8 mouse cellular contexts compared by ENCODE assay signal in the genomic region with DNA sequence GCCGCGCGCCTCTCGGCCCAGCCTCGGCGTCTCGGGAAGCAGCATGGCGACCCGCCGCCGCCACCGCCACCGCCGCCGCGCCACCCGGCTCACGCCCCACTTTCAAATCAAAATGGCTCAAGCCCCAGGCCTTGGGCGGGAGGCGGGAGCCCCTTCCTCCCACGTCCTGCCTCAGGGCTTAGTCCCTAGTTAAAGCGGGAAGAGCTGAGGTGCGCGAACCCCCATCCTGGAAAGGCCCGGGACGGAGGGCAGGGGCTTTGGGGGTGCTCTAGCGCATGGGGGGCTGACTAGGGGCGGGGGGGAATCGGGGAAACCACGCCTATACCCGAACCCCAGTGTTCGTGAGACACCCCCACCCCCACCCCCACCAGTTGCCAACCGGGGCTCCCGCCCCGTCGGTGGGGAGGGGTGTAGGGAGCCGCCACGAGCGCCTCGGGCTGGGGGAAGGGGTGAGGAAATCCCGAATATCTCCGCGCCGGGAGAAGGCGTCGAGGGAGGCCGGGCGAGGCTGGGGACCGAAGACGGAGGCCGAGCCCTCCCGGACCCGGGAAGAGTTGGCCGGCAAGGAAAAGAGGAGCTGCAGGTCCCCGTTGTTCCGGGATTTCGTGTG. TPM values are rescaled to one million over a fixed set of nuclear protein-coding genes. Genes with fewer than 3 reads are reported as not detected.
DNase-seq lines count a peak whose midpoint lies in the region; ATAC-seq lines count a peak whose summit lies in the region.

No protein-coding gene starts in this region.

- H3K9me3 ChIP-seq in megakaryocyte, embryonic 14.5 days, result no peaks in the 10 kb centered on the region
- no peaks in the 10 kb centered on the region for H3K9me3 ChIP-seq in embryonic facial prominence, embryonic 10.5 days

- peak overlapping the region; percentile 82 for H3K4me3 ChIP-seq in megakaryocyte, embryonic 14.5 days (replicated peaks)
- H3K4me3 ChIP-seq in embryonic facial prominence, embryonic 10.5 days, result peak overlapping the region; percentile 85

- H3K27me3 ChIP-seq in megakaryocyte, embryonic 14.5 days (replicated peaks), result peaks cover 86% of the 10 kb centered on the region
- H3K27me3 ChIP-seq in embryonic facial prominence, embryonic 10.5 days (replicated peaks; ENCODE audit: low read depth, poor library complexity, severe bottlenecking), result no peaks in the 10 kb centered on the region

- under 1% methylated on average over 57 of the region's 57 CpGs for WGBS in embryonic facial prominence, embryonic 10.5 days

- H3K27ac ChIP-seq in embryonic facial prominence, embryonic 10.5 days (replicated peaks), result peak overlapping the region; percentile 99

- H3K36me3 ChIP-seq in megakaryocyte, embryonic 14.5 days (replicated peaks; ENCODE audit: low read length), result no peaks in the 10 kb centered on the region
- peaks cover 19% of the 10 kb centered on the region for H3K36me3 ChIP-seq in embryonic facial prominence, embryonic 10.5 days (replicated peaks)

- H3K4me1 ChIP-seq in megakaryocyte, embryonic 14.5 days, result peaks cover 32% of the 10 kb centered on the region
- H3K4me1 ChIP-seq in embryonic facial prominence, embryonic 10.5 days, result peaks cover 53% of the 10 kb centered on the region

- no peak for ATAC-seq in megakaryocyte, adult 5-6 weeks (ENCODE audit: poor library complexity, severe bottlenecking)

- DNase-seq in embryonic facial prominence, embryonic 10.5 days (ENCODE audit: low spot score), result peak; percentile 74
- peak; percentile 53 for DNase-seq in heart, postnatal 4 days
- DNase-seq in mesoderm, embryonic 11.5 days (ENCODE audit: low read depth, low spot score), result peak; percentile 37
- DNase-seq in yolk sac, embryonic 10.5 days (ENCODE audit: low spot score), result peak; percentile 58
- no peak for DNase-seq in Muller cell, postnatal 12 days (ENCODE audit: inconsistent ontology term)
- no peak for DNase-seq in urinary bladder, postnatal 10 days (ENCODE audit: low spot score)

RNA-seq across cellular contexts. Expression of gene Igf2bp1, which starts 0.8 kb away (rescaled TPM):
- 0.06 TPM in 1 of 2 replicates, not detected in the other for polyA plus RNA-seq in megakaryocyte, embryonic 14.5 days (2012; ENCODE audit: insufficient read depth, low replicate concordance)
- not detected in 2 replicates for total RNA-seq in megakaryocyte, adult 5-6 weeks (2015)
- not detected in 2 replicates for total RNA-seq in megakaryocyte, adult 5-6 weeks (2017)
- polyA plus RNA-seq in embryonic facial prominence, embryonic 10.5 days (2016; fragmentation: Nextera tagmentation; extraction: Ambion mirVana), result 173 and 197 TPM in 2 replicates
- total RNA-seq in heart, postnatal 4 days (2021), result 10 to 100 TPM in 1 of 2 experiments, 1 to 10 TPM in 1; 6.3 to 10.6 TPM

RNA-seq across cellular contexts. Expression of gene Gip, which starts 19.4 kb away (rescaled TPM):
- not detected in 2 replicates for polyA plus RNA-seq in megakaryocyte, embryonic 14.5 days (2012; ENCODE audit: insufficient read depth, low replicate concordance)
- not detected in 2 replicates for total RNA-seq in megakaryocyte, adult 5-6 weeks (2015)
- not detected in 2 replicates for total RNA-seq in megakaryocyte, adult 5-6 weeks (2017)
- not detected in 2 replicates for polyA plus RNA-seq in embryonic facial prominence, embryonic 10.5 days (2016; fragmentation: Nextera tagmentation; extraction: Ambion mirVana)
- not detected for total RNA-seq in heart, postnatal 4 days (2021)

RNA-seq across cellular contexts. Expression of gene Snf8, which starts 29.8 kb away (rescaled TPM):
- polyA plus RNA-seq in megakaryocyte, embryonic 14.5 days (2012; ENCODE audit: insufficient read depth, low replicate concordance), result 21.3 and 146 TPM in 2 replicates
- 80.1 and 93.3 TPM in 2 replicates for total RNA-seq in megakaryocyte, adult 5-6 weeks (2015)
- 47.6 and 59.8 TPM in 2 replicates for total RNA-seq in megakaryocyte, adult 5-6 weeks (2017)
- 106 and 107 TPM in 2 replicates for polyA plus RNA-seq in embryonic facial prominence, embryonic 10.5 days (2016; fragmentation: Nextera tagmentation; extraction: Ambion mirVana)
- 10 to 100 TPM; 60.9 to 62.7 TPM for total RNA-seq in heart, postnatal 4 days (2021)

Comparison
In these comparisons a context has a peak if more than half of its experiments do, and no peak if none do; other contexts are left out.
1. DNase-seq: peak in embryonic facial prominence, embryonic 10.5 days (single experiment), heart, postnatal 4 days (single experiment), mesoderm, embryonic 11.5 days (single experiment) and yolk sac, embryonic 10.5 days (single experiment); none in Muller cell, postnatal 12 days (single experiment) and urinary bladder, postnatal 10 days (single experiment).
2. RNA of gene Igf2bp1, which starts 0.8 kb away (total RNA-seq): 6.3 to 10.6 TPM in heart, postnatal 4 days; not detected in megakaryocyte, adult 5-6 weeks; every median in the first group is over 4 times any median in the second.